Mouse (Mus musculus) C2C12 (cell line): Measurements from ENCODE around the gene Sept1.
A peak's percentile ranks its signal among the peaks of the same experiment; 100 is the strongest.

Source experiments
- CEBPB ChIP-seq: IDR thresholded peaks from one replicate; pipeline ENCODE4 v1.6.1; 2011; ENCODE audit warnings: low read depth, mild to moderate bottlenecking, control low read depth, moderate library complexity
- CTCF ChIP-seq: IDR thresholded peaks from one replicate; pipeline ENCODE4 v1.5.1; 2011; ENCODE audit not compliant: control insufficient read depth, insufficient read depth, insufficient read length
- FOSL1 ChIP-seq: IDR thresholded peaks from one replicate; pipeline ENCODE4 v1.8.0; 2011; ENCODE audit warnings: mild to moderate bottlenecking, low read length; ENCODE audit not compliant: poor library complexity, insufficient read depth, severe bottlenecking
- MAX ChIP-seq: IDR thresholded peaks from one replicate; pipeline ENCODE4 v1.6.1; 2011; ENCODE audit warnings: mild to moderate bottlenecking, control low read depth
- MYOD1 ChIP-seq: IDR thresholded peaks from one replicate; pipeline ENCODE4 v1.6.1; 2011; ENCODE audit warnings: low read depth; ENCODE audit not compliant: control insufficient read depth, insufficient read length
- USF1 ChIP-seq: IDR thresholded peaks from one replicate; pipeline ENCODE4 v1.6.1; 2011; ENCODE audit warnings: low read depth, mild to moderate bottlenecking, control low read depth, moderate library complexity

- TF ChIP-seq MAX (peak; percentile 18), CTCF (peak; percentile 71), FOSL1 (no peak), MYOD1 (no peak), USF1 (peak; percentile 38), CEBPB (no peak)
Measured at GRCm38 (mm10) chr7:127228615-127229303, 4.2 kb downstream of the Sept1 start.
